Mouse (Mus musculus): ENCODE results near the gene Phb.

Gene Phb

DNA sequence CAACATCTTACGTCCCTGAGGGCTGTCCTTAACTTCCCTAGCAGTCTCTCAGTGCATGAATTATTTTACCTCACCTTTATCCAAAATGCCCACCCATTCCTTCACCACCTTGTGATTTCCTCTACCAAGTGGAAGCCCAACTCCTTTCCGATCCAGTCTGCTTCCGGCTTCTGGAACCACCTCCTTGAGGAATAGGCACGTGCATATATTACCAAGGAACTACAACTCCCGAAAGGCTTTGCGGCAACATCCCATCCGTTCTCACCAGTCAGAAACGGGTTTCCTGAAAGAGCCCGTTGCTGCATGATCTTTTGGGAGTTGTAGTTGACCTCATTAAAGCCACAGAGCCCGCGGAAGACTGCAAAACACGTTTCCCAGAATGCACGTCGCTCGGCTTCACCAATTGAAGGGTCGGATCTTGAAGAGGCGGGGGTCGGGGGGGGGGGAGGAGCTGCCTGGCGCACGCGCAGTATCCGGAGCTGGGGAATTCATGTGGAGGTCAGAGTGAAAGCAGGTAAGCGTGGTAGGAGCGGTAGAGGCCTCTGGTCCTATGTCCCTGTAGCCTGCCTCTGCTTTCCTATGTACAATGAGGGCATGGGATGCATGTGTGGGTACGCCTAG, at the start of gene Phb:
Gene Phb, plus strand, starts transcription at position 429 of the 621 bp plus-strand sequence.
- DNase-seq (ENCODE audit: low read depth) = peak; percentile 97

DNA sequence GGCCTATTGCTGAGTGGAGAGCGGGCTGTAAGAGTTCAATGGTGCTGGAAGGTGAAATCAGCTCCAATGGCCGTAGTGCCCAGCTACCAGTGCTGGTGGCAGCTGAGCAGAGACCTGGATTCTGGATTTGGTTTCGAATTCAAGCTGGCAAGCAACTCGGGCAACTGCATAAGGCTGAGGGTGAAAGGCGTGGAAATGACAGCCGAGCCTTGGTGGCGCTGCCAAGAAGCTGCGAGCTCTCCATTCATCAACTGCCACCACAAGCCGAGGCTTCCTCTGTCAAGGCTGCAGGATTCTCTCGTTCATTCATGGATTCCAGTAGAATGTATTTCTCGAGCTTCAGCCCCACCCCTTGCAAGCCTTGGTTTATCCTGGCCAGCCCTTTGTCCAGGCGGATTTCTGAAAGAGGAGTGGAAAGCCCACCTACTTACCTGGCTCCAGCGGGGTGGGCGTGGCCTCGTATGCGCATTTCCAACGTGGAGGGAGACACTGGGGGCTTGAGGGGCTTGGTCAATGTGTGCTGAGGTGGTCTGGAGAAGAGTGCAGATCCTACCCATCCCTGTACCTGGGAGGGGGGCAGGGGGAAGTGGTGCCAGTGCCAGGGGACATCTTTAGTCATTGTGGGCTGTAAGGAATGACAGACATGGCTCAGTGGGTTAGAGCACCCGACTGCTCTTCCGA, 48.8 kb upstream of the Phb start:
- no peak for DNase-seq (ENCODE audit: low read depth)

DNA sequence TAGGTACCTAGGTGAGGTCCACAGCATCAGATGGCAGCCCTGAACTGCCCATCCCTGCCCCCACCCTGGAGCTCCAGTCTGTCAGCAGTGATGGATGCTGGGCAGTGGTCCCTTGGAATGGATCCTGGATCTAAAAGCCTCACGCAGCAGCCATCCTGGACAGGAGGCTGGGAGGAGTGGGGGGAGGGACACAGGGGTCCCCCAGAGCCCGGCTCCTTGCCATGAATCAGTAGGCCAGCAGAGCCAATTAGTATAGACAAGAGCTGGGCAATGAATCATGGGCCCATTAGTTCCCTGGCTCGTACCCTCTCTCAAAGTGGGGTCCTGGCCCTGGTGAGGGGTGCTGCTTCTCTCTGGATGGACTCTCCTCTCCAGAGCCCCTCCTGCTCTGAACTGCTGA, 47.7 kb upstream of the Phb start:
- DNase-seq (ENCODE audit: low read depth) = no peak

DNA sequence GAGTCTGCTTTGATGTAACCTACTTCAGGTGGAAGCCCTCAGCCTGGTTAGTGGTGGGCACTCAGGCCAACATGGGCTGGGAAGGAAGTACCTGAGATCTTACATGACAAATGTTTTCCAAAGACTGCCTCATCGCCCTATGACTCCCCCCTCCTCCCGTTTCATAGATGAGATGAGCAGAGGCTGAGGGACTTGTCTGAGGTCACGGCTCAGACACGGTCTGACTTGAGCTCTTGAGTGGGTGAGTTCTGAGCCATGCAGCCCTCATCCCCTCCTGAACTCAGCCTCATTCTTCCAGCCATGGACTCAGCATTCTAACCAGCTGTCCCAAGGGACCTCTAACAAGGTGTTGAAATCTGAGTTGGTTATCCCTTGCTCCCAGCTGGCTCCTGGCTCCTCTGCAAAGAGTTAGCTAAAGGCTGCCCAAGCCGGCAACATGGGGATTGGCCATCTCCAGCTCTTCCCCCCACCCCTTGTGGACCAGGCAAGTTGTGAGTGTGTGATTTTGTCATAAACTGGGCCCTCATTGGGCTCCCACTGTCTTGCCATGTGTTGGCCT, 46.8 kb upstream of the Phb start:
- DNase-seq (ENCODE audit: low read depth) = no peak

DNA sequence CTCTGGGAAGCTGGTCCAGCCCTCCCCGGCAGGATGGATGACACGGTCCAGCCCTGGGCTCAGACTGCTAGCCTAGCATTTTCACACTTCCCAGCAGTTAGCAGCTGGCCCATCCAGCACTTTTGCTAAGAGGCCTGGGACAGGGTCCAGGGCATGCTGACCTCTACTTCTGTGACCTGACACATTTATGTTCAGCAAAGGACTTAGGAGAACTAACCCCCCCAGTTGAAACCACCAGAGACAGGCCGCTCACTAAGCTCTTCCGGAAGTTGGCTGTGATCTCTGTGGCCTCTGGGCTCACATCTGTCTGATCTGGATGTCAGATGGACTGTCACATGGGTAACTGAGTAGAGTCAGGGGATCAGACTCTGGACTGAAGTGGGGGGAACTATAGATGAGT, 45.7 kb upstream of the Phb start:
- DNase-seq (ENCODE audit: low read depth) = no peak

DNA sequence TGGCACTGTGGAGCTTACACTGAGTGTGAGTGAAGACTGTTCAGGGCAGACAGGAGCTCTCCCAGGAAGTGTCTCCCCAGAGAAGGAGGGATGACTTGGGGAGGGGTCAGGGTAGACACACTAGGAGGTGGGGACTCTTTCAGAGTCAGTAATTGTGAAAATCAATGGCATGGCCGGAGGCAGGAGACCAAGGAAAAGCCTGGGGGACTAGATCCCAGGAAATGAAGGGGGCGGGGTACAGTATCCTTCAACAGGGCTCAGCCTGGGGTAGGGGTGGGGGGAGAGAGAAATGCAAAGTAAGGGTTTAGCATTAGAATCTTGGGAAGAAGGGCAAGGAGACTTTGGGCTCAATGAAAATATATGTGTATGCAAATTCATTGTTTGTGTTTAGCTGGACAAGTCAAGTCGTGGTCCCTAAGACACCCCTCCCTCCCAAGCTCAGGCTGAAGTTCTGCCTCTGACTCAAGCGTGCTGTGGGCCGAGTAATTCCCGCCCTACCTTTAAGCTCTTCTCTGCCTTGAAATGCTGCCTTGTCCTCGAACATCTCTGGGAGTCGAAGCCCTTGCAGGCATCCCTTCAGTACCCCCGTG, 45.1 kb upstream of the Phb start:
- no peak for DNase-seq (ENCODE audit: low read depth)

DNA sequence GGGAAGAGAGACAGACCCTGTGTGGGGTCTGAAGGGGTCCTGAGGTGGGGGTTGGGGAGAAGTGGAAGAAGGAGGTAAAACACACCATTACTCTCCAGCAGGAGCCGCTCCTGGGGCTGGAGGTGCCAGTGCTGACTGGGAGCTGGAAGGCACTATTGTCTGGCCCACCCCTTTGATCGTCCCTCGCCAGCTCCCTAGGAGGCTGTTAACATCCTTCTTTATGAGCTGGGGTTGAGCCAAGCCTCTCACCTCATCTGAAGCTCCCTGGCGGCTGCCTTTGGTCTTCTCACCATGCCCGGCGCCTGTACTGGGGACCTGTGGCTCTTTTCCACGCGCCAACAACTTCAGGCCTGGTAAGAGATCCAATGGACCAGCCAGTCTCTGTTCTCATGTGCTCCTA, 44.3 kb upstream of the Phb start:
- no peak for DNase-seq (ENCODE audit: low read depth)

DNA sequence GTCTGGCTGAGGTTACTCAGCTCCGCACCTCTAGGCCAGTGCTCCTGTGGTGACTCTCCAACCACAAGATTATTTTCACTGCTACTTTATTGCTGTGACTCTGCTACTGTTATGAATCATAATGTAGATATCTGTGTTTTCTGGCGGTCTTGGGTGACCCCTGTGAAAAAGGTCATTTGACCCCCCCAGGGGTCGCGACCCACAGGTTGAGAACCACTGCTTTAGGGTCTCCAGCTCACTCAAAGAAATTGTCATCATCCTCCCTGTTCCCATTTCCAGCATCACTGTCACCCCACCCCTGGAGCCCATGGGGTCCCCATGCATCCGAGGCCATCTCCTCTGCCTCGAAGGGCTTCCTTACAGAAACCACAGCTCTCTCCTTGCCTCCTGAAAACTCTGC, 36.2 kb upstream of the Phb start:
- no peak for DNase-seq (ENCODE audit: low read depth)

DNA sequence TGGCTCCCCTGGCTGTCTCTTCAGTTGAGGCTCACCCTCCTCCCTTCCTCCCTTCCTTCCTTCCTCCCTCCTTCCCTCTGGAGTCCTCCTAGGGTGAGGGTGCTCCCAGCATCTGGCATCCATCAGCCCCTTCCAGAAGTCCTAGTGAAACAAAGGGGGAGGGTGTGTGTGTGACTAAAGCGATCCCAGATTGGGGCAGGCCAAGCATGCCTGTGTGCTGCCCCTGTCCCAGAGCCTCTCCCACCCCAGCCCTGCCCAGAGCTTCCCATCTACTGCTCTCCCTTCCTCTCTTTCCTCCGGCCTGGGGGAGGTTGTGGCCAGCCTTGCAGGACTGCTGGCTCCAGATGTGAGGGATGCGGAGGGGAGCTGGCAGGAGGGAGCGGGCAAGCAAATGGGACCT, 35.5 kb upstream of the Phb start:
- no peak for DNase-seq (ENCODE audit: low read depth)

DNA sequence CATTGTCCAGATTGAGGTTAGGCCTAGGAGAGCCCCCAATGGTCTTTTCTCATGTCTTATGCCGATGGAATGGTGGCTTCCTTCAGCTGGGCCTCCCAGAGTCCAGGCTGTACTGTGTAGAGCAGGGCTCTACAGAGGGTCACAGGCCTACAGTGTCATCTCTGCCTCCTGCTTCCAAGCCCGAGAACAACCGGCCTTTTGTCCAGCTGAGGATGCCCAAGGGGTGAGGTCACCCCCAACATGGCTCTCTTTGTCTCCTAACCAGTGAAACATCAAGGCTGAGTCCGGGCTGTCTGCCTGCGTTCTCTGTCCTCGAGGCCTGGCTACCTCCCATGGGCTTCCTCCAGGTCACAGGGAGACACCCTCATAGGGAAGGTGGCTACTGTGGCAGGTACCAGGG, 34.3 kb upstream of the Phb start:
- DNase-seq (ENCODE audit: low read depth) = no peak

DNA sequence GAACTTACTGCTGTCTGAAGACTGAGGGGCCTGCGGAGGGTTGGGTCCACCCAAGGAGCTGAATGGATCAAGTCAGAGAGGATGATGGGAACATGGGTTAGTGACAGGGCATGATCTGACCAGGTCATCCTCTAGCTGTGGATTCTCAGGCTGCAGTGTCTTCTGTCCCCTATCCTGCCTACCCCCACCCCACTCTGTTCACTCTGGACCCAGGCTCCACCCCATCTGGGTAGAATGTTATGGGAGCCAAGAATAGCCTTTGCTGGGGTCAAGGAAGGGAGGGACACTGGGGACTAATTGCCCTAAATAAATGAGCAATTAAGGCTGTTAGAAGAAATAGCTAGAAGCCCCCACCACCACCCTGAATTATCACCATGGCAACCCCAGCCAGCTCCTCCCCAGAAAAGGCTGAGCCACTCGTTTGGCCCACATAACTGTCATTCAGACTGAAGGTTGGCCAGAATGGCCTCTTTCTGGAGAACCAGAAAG, 33.2 kb upstream of the Phb start:
- DNase-seq (ENCODE audit: low read depth) = no peak

DNA sequence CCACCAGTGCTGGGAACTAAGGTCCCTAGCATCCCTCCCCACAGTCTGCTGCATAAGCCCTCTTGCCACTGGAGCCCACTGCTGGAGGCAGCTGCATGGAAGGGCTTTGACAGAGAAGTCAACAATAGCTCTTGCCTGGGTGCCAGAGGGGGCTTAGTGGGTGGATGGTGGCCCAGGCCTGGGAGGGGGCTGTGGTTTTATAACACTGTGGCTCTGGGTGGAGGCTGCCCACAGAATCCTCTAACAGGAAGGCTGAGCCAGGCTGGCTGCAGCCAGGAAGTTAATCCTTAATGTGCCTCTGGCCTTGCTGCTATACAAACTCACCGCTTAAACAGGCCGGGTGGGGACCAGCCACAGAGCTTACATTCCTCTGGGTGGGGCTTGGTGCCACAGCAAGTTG, 31.7 kb upstream of the Phb start:
- DNase-seq (ENCODE audit: low read depth) = no peak

DNA sequence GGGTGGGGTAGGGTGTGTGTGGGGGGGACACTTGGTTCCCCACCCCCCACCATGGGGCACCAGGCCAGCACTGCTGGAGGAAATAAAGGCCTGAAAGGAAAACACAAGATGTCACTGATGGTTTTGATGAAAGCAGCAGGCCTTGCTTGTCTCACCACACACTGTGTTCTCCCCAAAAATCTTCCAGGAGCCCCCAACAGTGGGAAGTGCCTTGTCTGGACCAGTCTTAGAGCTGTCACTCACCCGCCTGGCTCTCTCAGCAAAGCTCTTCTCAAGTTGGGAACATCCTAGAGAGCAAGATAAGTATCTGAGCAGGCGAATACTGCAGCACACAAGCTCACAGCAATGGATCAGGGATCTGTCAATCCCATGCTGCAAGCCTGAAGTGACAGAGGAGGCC, 26.0 kb upstream of the Phb start:
- no peak for DNase-seq (ENCODE audit: low read depth)

DNA sequence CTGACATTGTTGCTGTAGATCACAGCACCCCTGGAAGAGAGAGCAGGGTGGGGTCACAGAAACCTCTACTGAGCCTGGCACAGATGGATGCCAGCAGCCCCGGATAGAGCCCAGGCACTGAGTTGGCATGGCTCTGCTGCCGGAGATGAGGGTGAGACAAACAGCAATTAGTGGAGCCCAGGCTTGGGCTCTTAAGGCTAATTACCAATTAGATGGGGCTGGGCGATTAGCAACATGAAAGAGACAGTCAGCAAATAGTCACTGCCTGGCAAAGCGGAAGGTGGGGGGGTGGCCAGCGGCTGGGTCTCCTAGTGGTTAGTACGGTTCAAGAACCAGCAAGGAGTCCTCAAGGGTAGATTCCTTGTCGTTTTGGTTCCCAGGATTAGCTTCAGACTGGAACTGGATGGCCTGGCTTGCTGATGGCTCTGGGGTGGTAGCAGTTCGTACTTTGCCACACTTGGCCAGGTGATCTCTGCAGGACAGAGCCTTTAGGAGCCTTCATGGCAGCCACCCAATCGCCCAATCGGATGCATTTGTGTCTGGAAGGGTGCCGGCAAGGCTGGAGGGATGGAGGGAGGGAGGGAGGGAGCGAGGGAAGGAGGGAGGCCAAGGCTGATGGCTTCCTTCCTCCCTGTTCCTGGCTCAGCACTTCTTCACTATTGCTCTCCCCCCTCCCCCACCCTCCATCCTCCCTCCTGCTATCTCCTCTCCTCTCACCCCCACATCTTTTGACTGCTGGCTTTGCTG, 24.1 kb upstream of the Phb start:
- no peak for DNase-seq (ENCODE audit: low read depth)

DNA sequence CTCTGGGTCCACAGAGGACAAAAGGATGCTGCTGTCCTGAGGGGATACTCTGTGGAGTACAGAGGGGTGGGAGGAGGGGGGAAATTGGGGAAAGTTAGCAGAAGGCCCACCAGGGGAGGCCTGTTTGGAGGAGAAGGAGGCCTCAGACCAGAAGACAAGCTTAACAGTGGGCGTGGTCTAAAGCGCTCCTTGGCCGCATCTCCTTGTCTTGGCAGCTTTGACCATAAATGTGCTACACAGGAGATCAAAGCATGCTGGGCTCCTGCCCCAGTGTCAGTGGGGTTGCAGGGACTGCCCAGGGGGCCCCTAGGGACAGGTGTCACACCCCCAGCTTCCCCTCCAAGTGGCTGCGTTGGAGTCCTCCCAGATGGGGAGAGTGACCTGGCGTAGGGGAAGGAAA, 22.9 kb upstream of the Phb start:
- no peak for DNase-seq (ENCODE audit: low read depth)

DNA sequence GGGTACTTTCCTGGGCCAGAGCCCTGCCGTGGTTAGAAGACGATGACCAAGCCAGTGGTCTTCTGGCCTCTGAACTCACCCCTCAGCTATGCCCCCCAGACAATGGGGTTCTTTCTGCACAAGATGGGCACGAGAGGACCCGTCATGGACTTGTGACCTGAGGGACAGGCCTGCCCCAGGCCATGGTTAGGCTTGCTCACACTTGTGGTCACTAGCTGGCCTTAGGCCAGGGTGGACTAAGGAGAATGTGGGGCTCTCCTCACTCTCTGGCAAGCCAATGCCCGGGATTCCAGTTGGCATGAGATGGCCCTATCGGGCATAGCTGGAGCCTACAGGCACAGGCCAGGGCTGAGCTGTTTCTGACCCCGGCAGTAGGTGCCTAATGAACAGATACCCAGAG, 22.4 kb upstream of the Phb start:
- DNase-seq (ENCODE audit: low read depth) = no peak

DNA sequence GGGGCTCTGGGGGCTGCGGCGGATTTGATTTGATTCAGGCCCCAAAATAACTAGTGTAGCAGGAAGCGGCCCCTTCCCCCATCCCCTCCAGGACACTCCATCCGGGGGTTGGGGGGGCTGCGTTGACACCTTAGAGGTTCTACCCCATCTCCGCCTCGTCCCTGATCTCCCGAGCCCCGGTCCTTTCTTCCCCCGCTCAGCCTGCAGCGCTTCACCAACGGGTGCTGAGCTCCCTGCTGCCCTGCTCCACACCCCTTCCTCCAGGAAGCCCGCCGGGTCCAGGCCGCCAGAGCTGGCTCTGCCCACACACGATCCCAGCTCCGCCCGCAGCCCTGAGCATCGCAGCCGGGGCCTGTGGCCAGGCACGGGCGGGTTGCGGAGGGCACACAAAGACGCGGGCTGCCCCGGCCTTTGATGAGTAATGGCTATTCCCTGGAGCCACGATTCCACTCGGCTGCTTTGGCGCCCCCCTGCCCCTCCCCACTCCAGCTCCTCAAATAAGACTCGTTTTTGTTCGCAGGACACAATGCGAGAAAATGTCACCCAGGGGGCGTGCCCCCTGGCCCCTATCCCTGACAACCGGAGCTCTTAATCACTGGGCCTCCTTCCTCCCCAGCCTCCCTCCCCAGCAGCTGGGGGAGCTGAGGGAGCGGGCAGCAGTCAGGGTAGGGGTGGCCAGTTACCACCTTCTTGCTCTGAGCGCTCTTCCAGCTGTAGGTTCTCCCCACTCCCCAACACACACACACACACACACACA, 21.2 kb upstream of the Phb start:
- DNase-seq (ENCODE audit: low read depth) = no peak

DNA sequence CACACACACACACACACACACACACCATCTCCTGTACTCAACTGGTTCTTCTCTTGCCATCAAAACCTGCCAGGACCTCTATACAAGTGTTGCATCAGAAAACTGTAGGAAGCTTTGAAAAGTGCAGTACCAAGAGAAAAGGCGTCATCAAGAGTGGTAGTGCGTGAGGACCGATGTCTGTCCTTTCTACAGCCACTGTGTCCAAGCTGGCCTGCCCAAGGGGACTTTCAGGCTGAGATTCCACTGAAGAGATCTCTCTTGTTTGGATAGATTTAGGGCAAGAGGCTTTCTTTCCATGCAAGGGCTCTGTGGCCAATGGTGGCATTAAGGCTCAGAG, 20.6 kb upstream of the Phb start:
- DNase-seq (ENCODE audit: low read depth) = no peak

DNA sequence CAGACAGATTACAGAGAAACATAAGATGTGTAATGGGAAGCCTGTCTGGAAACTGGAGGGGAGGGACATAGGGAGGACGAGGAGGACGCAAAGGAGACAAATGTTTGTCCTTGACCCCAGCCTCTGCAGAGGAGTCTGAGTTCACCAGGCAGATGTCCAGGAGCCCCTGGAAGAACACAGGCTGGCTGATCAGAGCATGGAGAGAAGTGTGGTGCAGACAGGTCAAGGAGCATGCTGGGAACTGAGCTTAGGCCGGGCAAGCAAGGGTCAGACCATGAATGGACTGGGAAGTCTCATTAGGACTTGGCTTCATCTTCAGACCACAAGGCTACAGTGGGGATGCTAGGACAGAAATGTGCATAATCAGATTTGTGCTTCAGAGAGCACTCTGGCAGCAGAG, 19.0 kb upstream of the Phb start:
- DNase-seq (ENCODE audit: low read depth) = no peak

DNA sequence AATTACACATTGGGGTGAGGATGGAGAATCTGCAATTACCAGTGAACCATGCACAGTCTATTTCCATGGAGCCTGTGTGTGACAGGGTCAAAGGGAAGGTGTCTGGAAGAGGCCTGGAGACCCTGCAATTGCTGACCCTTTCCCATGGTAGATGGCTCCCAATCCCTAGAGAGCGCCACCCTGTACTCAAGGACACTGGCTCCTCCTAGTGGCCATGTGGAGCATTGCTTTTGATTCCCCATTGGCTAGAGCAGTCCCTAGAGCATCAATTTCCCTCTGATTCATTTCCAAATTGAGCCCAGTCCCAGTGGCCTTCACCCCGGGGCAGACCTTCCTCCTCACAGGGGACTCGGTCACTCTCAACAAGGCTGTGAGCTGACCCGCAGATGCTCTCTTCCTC, 17.9 kb upstream of the Phb start:
- peak; percentile 46 for DNase-seq (ENCODE audit: low read depth)

DNA sequence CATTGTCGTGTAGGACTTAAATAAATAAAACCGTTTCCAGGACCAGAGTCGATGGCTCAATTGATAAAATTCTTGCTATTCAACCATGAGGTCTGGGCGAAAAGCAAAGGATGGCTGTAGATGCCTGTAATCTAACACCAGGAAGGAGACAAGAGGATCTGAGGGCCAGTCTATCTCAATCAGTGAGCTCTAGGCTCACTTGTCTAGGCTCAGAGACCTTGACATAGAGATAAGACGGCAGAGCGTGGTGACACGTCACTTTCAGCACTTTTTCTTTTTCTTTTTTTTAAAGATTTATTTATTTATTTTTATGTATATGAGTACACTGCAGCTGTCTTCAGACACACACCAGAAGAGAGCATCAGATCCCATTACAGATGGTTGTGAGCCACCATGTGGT, 17.2 kb upstream of the Phb start:
- DNase-seq (ENCODE audit: low read depth) = no peak

DNA sequence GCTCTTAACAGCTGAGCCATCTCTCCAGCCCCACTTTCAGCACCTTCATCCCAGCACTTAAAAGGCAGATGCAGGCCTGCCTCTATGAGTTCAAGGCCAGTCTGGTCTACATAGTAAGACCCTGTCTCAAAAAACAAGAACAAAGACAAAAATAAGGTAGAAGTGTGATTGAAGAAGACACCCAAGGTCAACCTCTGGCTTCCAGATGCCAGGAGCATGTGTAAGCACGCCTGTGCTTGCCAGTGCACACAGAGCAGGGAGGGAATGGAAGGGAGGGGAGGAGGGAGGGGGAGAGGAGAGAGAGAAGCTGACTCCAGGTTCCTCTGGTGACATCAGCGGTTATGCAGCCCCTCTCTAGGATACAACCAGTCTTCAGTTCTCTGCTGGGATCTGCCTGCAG, 16.8 kb upstream of the Phb start:
- no peak for DNase-seq (ENCODE audit: low read depth)

Measured in c-Kit-positive CD71-positive TER-119-negative erythroid progenitor cells, embryonic 14.5 days (primary cell).